Mouse (Mus musculus): ENCODE results near the gene Fam92b. TPM values are rescaled to one million over a fixed set of nuclear protein-coding genes. Genes with fewer than 3 reads are reported as not detected.

The Fam92b gene
- polyA plus RNA-seq, 1 experiment from 2014 or later = 1.5 TPM

GRCm38 (mm10) chr8:120213229-120213628 is 36.0 kb upstream of the Fam92b start:
- Histone ChIP-seq H3K4me3 (ENCODE audit: low read depth, low read length) (no peak overlapping the region), H3K4me1 (replicated peaks; ENCODE audit: control insufficient read depth, insufficient read depth, low read length) (peaks cover 44% of the 10 kb centered on the region), H3K4me2 (ENCODE audit: low read length) (no peak overlapping the region), H3K27me3 (replicated peaks; ENCODE audit: control insufficient read depth, insufficient read depth, low read length) (no peaks in the 10 kb centered on the region), H3K36me3 (ENCODE audit: control insufficient read depth, insufficient read depth, low read length) (no peaks in the 10 kb centered on the region), H3K9me3 (ENCODE audit: control insufficient read depth, low read length) (no peaks in the 10 kb centered on the region), H3K27ac (ENCODE audit: low read depth) (no peak overlapping the region), H3K9ac (ENCODE audit: low read length) (no peak overlapping the region)
- ATAC-seq (replicated peaks; ENCODE audit: low FRiP score, low TSS enrichment, low read depth) (no peak), DNase-seq (ENCODE audit: low spot score) (no peak)
- 85% methylated on average over 3 of the region's 3 CpGs for WGBS

DNA sequence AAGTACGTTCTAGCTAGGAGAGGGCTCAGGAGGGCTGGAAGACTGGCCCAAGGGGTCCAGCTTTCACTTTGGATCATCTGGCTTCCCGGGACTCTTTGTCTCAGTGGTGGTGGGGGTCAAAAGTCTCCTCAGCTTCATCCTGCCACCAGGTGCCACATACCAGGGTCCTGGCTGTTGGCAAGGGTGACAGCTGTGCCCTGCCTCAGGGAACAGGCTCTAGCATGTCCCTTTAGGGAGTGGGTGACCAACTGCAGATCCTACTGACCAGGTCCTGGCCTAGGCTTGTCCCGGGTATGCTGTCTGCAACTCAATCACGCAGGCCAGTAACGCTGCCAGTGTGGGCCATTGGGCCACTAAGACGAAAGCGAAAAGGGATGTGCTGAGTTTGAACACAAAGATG is 35.3 kb upstream of the Fam92b start:
- Histone ChIP-seq H3K4me1 (replicated peaks; ENCODE audit: control insufficient read depth, insufficient read depth, low read length) (peaks cover 44% of the 10 kb centered on the region), H3K9me3 (ENCODE audit: control insufficient read depth, low read length) (no peaks in the 10 kb centered on the region), H3K4me3 (ENCODE audit: low read depth, low read length) (no peak overlapping the region), H3K27ac (ENCODE audit: low read depth) (no peak overlapping the region), H3K9ac (ENCODE audit: low read length) (no peak overlapping the region), H3K27me3 (replicated peaks; ENCODE audit: control insufficient read depth, insufficient read depth, low read length) (no peaks in the 10 kb centered on the region), H3K36me3 (ENCODE audit: control insufficient read depth, insufficient read depth, low read length) (no peaks in the 10 kb centered on the region), H3K4me2 (ENCODE audit: low read length) (no peak overlapping the region)
- ATAC-seq (replicated peaks; ENCODE audit: low FRiP score, low TSS enrichment, low read depth) = no peak
- 88% methylated on average over 7 of the region's 7 CpGs for WGBS
- DNase-seq (ENCODE audit: low spot score) = no peak

DNA sequence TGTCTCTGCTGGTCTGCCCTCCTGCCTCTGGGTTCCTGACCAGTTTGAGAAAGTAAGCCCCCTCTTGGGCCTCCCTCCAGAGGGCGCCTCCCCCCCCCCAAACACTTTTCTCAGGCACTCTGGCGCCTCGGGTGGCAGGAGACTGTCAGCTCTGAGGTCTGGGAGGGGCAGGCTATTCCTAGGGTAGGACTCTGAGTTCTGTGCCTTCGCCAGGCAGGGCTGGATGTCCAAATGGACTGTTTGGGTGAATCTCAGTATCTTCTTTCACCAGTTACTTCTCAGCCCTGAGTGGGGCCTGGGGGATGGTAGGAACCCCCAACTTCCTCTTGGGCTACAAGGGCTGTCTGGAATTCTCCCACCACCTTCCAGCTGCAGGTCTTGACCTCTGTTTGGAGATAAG is 34.1 kb upstream of the Fam92b start:
- peak; percentile 63 for DNase-seq (ENCODE audit: low spot score)
- ATAC-seq (replicated peaks; ENCODE audit: low FRiP score, low TSS enrichment, low read depth) = no peak
- no peaks in the 10 kb centered on the region for H3K27me3 ChIP-seq (replicated peaks; ENCODE audit: control insufficient read depth, insufficient read depth, low read length)

GRCm38 (mm10) chr8:120208113-120208512 is 30.8 kb upstream of the Fam92b start:
- no peak for ATAC-seq (replicated peaks; ENCODE audit: low FRiP score, low TSS enrichment, low read depth)
- Histone ChIP-seq H3K4me3 (ENCODE audit: low read depth, low read length) (no peak overlapping the region), H3K9ac (ENCODE audit: low read length) (no peak overlapping the region), H3K27me3 (replicated peaks; ENCODE audit: control insufficient read depth, insufficient read depth, low read length) (no peaks in the 10 kb centered on the region), H3K4me2 (ENCODE audit: low read length) (no peak overlapping the region), H3K9me3 (ENCODE audit: control insufficient read depth, low read length) (no peaks in the 10 kb centered on the region), H3K27ac (ENCODE audit: low read depth) (no peak overlapping the region), H3K4me1 (replicated peaks; ENCODE audit: control insufficient read depth, insufficient read depth, low read length) (peaks cover 32% of the 10 kb centered on the region), H3K36me3 (ENCODE audit: control insufficient read depth, insufficient read depth, low read length) (no peaks in the 10 kb centered on the region)
- no peak for DNase-seq (ENCODE audit: low spot score)
- WGBS = 27% methylated on average over 11 of the region's 11 CpGs

More for the DNA sequence above, 34.1 kb upstream of the Fam92b start:
- no peak overlapping the region for H3K27ac ChIP-seq (ENCODE audit: low read depth)
- H3K4me2 ChIP-seq (ENCODE audit: low read length) = no peak overlapping the region
- WGBS = 12% methylated on average over 3 of the region's 4 CpGs
- H3K9me3 ChIP-seq (ENCODE audit: control insufficient read depth, low read length) = no peaks in the 10 kb centered on the region
- no peak overlapping the region for H3K4me3 ChIP-seq (ENCODE audit: low read depth, low read length)
- H3K36me3 ChIP-seq (ENCODE audit: control insufficient read depth, insufficient read depth, low read length) = no peaks in the 10 kb centered on the region
- H3K9ac ChIP-seq (ENCODE audit: low read length) = no peak overlapping the region
- H3K4me1 ChIP-seq (replicated peaks; ENCODE audit: control insufficient read depth, insufficient read depth, low read length) = peaks cover 32% of the 10 kb centered on the region

GRCm38 (mm10) chr8:120207364-120207763 is 30.1 kb upstream of the Fam92b start:
- 88% methylated on average over 8 of the region's 8 CpGs for WGBS
- ATAC-seq (replicated peaks; ENCODE audit: low FRiP score, low TSS enrichment, low read depth) (no peak), DNase-seq (ENCODE audit: low spot score) (no peak)
- no peaks in the 10 kb centered on the region for H3K9me3 ChIP-seq (ENCODE audit: control insufficient read depth, low read length)
- no peak overlapping the region for H3K9ac ChIP-seq (ENCODE audit: low read length)
- H3K27ac ChIP-seq (ENCODE audit: low read depth) = no peak overlapping the region
- H3K4me1 ChIP-seq (replicated peaks; ENCODE audit: control insufficient read depth, insufficient read depth, low read length) = peaks cover 32% of the 10 kb centered on the region
- no peaks in the 10 kb centered on the region for H3K27me3 ChIP-seq (replicated peaks; ENCODE audit: control insufficient read depth, insufficient read depth, low read length)
- no peak overlapping the region for H3K4me3 ChIP-seq (ENCODE audit: low read depth, low read length)
- no peaks in the 10 kb centered on the region for H3K36me3 ChIP-seq (ENCODE audit: control insufficient read depth, insufficient read depth, low read length)
- H3K4me2 ChIP-seq (ENCODE audit: low read length) = no peak overlapping the region

GRCm38 (mm10) chr8:120205916-120206315 is 28.6 kb upstream of the Fam92b start:
- H3K9ac ChIP-seq (ENCODE audit: low read length) = no peak overlapping the region
- no peak for DNase-seq (ENCODE audit: low spot score)
- no peak overlapping the region for H3K4me3 ChIP-seq (ENCODE audit: low read depth, low read length)
- peaks cover 23% of the 10 kb centered on the region for H3K4me1 ChIP-seq (replicated peaks; ENCODE audit: control insufficient read depth, insufficient read depth, low read length)
- H3K27ac ChIP-seq (ENCODE audit: low read depth) = no peak overlapping the region
- H3K9me3 ChIP-seq (ENCODE audit: control insufficient read depth, low read length) = no peaks in the 10 kb centered on the region
- H3K4me2 ChIP-seq (ENCODE audit: low read length) = no peak overlapping the region
- no peaks in the 10 kb centered on the region for H3K27me3 ChIP-seq (replicated peaks; ENCODE audit: control insufficient read depth, insufficient read depth, low read length)
- WGBS = 85% methylated on average over 9 of the region's 9 CpGs
- no peak for ATAC-seq (replicated peaks; ENCODE audit: low FRiP score, low TSS enrichment, low read depth)
- no peaks in the 10 kb centered on the region for H3K36me3 ChIP-seq (ENCODE audit: control insufficient read depth, insufficient read depth, low read length)

- no peak overlapping the region for H3K4me3 ChIP-seq (ENCODE audit: low read depth, low read length)
- DNase-seq (ENCODE audit: low spot score) (no peak), ATAC-seq (replicated peaks; ENCODE audit: low FRiP score, low TSS enrichment, low read depth) (no peak)
- H3K36me3 ChIP-seq (ENCODE audit: control insufficient read depth, insufficient read depth, low read length) = no peaks in the 10 kb centered on the region
- H3K4me2 ChIP-seq (ENCODE audit: low read length) = no peak overlapping the region
- no peaks in the 10 kb centered on the region for H3K27me3 ChIP-seq (replicated peaks; ENCODE audit: control insufficient read depth, insufficient read depth, low read length)
- H3K4me1 ChIP-seq (replicated peaks; ENCODE audit: control insufficient read depth, insufficient read depth, low read length) = peaks cover 15% of the 10 kb centered on the region; the same call in 1 of the 2 replicates
- H3K9me3 ChIP-seq (ENCODE audit: control insufficient read depth, low read length) = peaks cover 3% of the 10 kb centered on the region
- no peak overlapping the region for H3K9ac ChIP-seq (ENCODE audit: low read length)
- WGBS = 69% methylated on average over 7 of the region's 7 CpGs
- no peak overlapping the region; the same call in 1 of the 2 replicates for H3K27ac ChIP-seq (ENCODE audit: low read depth)
Measured at GRCm38 (mm10) chr8:120204736-120205360, 27.6 kb upstream of the Fam92b start.

- no peak overlapping the region for H3K4me3 ChIP-seq (ENCODE audit: low read depth, low read length)
- WGBS = 49% methylated on average over 3 of the region's 3 CpGs
- no peak for ATAC-seq (replicated peaks; ENCODE audit: low FRiP score, low TSS enrichment, low read depth)
- no peaks in the 10 kb centered on the region for H3K27me3 ChIP-seq (replicated peaks; ENCODE audit: control insufficient read depth, insufficient read depth, low read length)
- H3K4me2 ChIP-seq (ENCODE audit: low read length) = no peak overlapping the region
- no peaks in the 10 kb centered on the region for H3K36me3 ChIP-seq (ENCODE audit: control insufficient read depth, insufficient read depth, low read length)
- no peak overlapping the region for H3K27ac ChIP-seq (ENCODE audit: low read depth)
- DNase-seq (ENCODE audit: low spot score) = no peak
- H3K9me3 ChIP-seq (ENCODE audit: control insufficient read depth, low read length) = peaks cover 7% of the 10 kb centered on the region
- H3K4me1 ChIP-seq (replicated peaks; ENCODE audit: control insufficient read depth, insufficient read depth, low read length) = peaks cover 11% of the 10 kb centered on the region; the same call in 1 of the 2 replicates
- no peak overlapping the region for H3K9ac ChIP-seq (ENCODE audit: low read length)
Measured at GRCm38 (mm10) chr8:120202546-120202945, 25.3 kb upstream of the Fam92b start.

DNA sequence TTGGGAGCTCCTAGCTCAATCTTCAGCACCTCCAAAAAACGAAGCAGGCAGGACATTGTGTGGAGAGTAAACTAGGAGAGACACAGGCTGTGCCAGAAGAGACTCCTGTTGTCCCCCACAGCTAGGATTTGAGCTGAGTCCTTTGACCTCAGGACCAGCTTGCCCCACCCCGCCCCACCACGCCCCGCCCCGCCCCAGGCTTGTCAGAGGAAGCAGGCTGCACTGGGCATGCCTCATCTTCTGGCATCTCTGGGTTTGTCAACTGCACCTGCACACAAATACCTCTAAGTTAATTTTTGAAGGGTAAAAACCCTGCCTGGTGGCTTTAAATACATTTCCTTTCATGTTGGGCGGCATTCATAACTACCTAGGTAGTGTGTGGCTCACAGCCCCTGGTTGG is 24.1 kb upstream of the Fam92b start:
- no peak for DNase-seq (ENCODE audit: low spot score)
- H3K36me3 ChIP-seq (ENCODE audit: control insufficient read depth, insufficient read depth, low read length) = no peaks in the 10 kb centered on the region
- H3K4me1 ChIP-seq (replicated peaks; ENCODE audit: control insufficient read depth, insufficient read depth, low read length) = peaks cover 11% of the 10 kb centered on the region; the same call in 1 of the 2 replicates
- H3K27ac ChIP-seq (ENCODE audit: low read depth) = no peak overlapping the region
- no peak for ATAC-seq (replicated peaks; ENCODE audit: low FRiP score, low TSS enrichment, low read depth)
- WGBS = 79% methylated on average over 6 of the region's 6 CpGs
- H3K27me3 ChIP-seq (replicated peaks; ENCODE audit: control insufficient read depth, insufficient read depth, low read length) = no peaks in the 10 kb centered on the region
- H3K4me3 ChIP-seq (ENCODE audit: low read depth, low read length) = no peak overlapping the region
- H3K9me3 ChIP-seq (ENCODE audit: control insufficient read depth, low read length) = peaks cover 7% of the 10 kb centered on the region
- H3K4me2 ChIP-seq (ENCODE audit: low read length) = no peak overlapping the region
- H3K9ac ChIP-seq (ENCODE audit: low read length) = no peak overlapping the region
